Mouse (Mus musculus) spleen, adult 2 months (tissue): ENCODE measurements at regions not wholly inside any gene's neighbourhood (a gene's known extent, or its start where the extent isn't known, plus 50 kb on each side); places are given as distances from the start of the nearest gene placed in this dataset.

Source experiments
- CTCF ChIP-seq: fragments of 200-500 bp; IDR thresholded peaks from 2 replicates; pipeline ENCODE4 v1.5.1; 2011; ENCODE audit warnings: mild to moderate bottlenecking, inconsistent platforms; ENCODE audit not compliant: insufficient read depth, insufficient read length, insufficient replicate concordance; ENCODE audit errors: extremely low read depth
- POLR2A ChIP-seq: fragments of 200-500 bp; IDR thresholded peaks from 2 replicates; pipeline ENCODE4 v1.6.1; 2011; ENCODE audit warnings: low read depth, low read length, inconsistent platforms

DNA sequence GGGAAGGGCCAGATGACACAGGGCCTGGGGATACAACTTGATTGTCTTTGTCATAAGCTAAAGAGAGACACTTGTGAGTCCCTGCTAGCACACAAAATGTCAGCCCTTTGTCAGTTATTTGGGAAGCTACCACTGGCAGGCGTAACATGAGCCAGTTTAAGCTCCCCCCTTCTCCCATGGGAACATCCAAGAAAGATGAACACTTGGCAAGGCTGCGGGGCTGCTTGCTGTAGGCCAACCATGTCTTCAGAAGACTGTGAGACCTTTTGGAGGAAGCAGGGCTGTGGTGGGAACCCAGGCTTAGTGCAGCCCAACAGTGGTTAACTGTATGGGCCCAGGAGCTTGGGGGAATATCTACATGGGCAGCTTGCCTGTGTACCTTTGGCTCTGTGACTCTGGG lies 67.3 kb upstream of the Pmepa1 start:
- TF ChIP-seq CTCF (no peak), POLR2A (no peak)
